Mouse (Mus musculus) right cerebral cortex, postnatal 4 days (tissue): ENCODE results near the gene Tedc1.

Source experiments
- DNase-seq: peaks from one replicate; pipeline ENCODE4 v3.0.0-alpha.2; 2022

Tedc1 gene

GRCm38 (mm10) chr12:113205251-113205942, 49.2 kb downstream of the Tedc1 start:
- no peak for DNase-seq

DNA sequence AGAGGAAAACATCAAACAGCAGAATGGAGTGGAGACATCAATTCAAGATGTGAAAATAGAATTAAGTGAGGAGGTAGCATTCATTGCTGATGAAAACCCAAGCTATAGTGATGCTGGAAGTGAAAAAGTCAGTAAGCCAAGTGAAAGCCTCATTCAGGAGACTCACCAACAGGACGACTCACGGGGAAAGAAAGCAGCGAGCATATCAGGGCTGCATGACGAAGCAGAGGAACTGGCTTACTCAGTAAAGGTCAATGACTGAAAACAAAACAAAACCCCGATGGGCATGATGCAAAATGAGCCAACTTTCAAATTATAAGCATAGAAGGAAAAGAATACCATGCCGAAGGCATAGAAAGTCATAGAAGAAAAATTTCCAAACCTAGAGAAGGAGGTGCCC, 51.5 kb downstream of the Tedc1 start:
- DNase-seq = no peak

GRCm38 (mm10) chr12:113210586-113211378, 54.6 kb downstream of the Tedc1 start:
- DNase-seq = no peak

GRCm38 (mm10) chr12:113211772-113212171, 55.6 kb downstream of the Tedc1 start:
- DNase-seq = no peak

GRCm38 (mm10) chr12:113212326-113212924, 56.2 kb downstream of the Tedc1 start:
- no peak for DNase-seq

DNA sequence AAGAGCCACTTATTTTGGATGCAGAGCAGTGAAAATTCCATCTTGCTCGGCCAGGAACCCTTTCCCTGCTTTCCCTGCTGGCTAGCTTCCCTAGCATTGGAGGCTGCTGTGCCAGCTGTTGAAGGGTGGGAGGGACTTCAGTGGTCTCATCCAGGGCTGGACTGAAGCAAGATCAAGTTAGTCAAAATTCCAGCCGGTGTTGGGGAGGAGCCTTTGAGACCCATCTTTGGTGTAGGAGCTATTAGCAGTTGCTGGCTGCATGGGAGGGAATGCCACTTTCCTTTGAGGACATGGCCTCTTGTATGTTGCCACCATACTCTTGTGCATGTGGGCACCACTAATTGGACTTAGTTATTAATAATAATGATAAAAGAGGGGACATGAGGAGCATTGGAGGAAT, 57.0 kb downstream of the Tedc1 start:
- no peak for DNase-seq

DNA sequence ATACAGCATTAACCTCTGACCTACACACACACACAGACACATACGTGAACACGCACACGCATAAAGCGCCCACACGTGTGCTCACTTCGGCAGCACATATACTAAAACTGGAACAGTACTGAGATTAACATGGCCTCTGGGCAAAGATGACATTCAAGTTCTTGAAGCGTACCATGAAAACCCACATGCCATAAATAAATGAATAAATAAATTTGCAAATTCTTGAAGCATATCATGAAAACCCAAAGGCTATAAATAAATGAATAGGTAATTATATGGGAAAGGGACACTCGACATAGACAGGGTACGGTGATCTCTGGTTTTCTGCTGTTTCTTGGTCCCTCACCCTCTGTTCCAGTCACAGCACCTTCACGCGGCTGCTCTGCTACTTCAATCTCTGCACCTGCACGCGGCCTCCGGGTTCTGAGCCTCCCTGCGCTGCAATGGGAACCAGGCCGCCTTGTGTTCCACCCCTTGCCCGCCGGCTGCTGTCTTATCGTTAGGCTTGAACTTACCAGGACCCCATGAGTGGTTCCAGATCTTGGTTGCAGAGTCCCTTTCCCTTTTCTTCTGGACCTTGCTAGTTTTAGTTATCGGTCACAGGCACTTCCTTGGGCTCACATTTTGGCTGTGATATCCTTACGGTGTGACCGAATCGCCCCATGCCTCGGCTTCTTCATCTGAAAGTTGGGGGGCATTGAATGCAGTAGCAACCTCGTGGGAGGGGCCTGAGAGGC, 58.0 kb downstream of the Tedc1 start:
- no peak for DNase-seq

DNA sequence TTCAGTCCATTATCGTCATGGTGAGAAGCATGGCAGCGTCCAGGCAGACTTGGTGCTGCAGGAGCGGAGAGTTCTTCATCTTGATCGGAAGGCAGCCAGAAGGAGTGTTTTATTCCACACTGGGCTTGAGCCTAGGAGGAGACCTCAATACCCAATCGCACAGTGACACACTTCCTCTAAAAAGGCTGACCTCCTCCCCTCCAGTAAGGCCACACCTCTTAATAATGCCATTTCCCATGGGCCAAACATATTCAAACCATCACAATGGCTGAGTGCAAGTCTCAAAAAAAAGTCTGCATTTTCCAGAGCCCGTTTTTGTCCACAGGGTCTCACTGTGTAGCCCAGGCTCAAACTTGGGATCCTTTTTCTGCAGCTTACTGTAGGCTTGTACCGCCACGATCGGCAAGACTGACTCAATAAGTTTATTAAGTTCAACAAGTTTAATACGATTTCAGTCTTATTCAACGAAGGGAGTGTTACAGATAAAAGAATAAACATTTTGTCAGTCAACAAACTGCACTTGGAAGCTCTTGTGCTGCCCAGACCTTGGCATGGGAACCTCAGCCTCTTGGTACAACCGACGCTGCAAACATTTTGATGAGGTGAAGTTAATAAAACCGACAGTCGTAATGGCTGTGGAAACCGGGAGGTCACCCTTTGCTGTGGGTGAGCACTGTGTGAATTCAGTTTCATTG, 58.9 kb downstream of the Tedc1 start:
- no peak for DNase-seq
